ENCODE assay signal across 28 mouse cellular contexts in genomic region chr2:65262251-65262650, GRCm38 (mm10). TPM values are rescaled to one million over a fixed set of nuclear protein-coding genes. Genes with fewer than 3 reads are reported as not detected.
DNase-seq lines count a peak whose midpoint lies in the region; ATAC-seq and TF ChIP-seq lines count a peak whose summit lies in the region.
"Had no signal": no experiment of that assay in that cellular context is flagged by ENCODE, and none has a peak within 500 bp of the region (broad histone marks: within the 10 kb centered on the region; RNA-seq: fewer than 3 reads in every experiment).

No protein-coding gene starts in this region.

- no peaks in the 10 kb centered on the region for H3K27me3 ChIP-seq in intestine, postnatal 0 days (replicated peaks; ENCODE audit: control insufficient read depth, insufficient read depth, low read length)
- no peaks in the 10 kb centered on the region for H3K27me3 ChIP-seq in intestine, embryonic 15.5 days (replicated peaks)
- H3K27me3 ChIP-seq in liver, adult 2 months (ENCODE audit: control insufficient read depth, insufficient read depth, low read length) = no peaks in the 10 kb centered on the region
- no peaks in the 10 kb centered on the region for H3K27me3 ChIP-seq in liver, embryonic 11.5 days (replicated peaks; ENCODE audit: control insufficient read depth, insufficient read depth, low read length)
- H3K27me3 ChIP-seq in stomach, postnatal 0 days (ENCODE audit: control insufficient read depth, insufficient read depth, low read length) = no peaks in the 10 kb centered on the region
- H3K27me3 ChIP-seq: embryonic facial prominence, embryonic 12.5 days; limb, embryonic 15.5 days; liver, embryonic 15.5 days; lung, embryonic 15.5 days; midbrain, embryonic 15.5 days; neural tube, embryonic 15.5 days had no signal

- H3K4me3 ChIP-seq in intestine, postnatal 0 days (ENCODE audit: low read depth, low read length) = no peak overlapping the region
- H3K4me3 ChIP-seq in intestine, embryonic 15.5 days (replicated peaks) = no peak overlapping the region
- H3K4me3 ChIP-seq in liver, adult 2 months (ENCODE audit: insufficient read depth, low read depth, low read length) = no peak overlapping the region
- no peak overlapping the region for H3K4me3 ChIP-seq in liver, embryonic 11.5 days (ENCODE audit: low read depth, low read length)
- H3K4me3 ChIP-seq in stomach, postnatal 0 days (ENCODE audit: low read depth, low read length) = no peak overlapping the region
- H3K4me3 ChIP-seq: embryonic facial prominence, embryonic 12.5 days; limb, embryonic 10.5 days; limb, embryonic 15.5 days; liver, embryonic 15.5 days; lung, embryonic 15.5 days; midbrain, embryonic 10.5 days; midbrain, embryonic 15.5 days; neural tube, embryonic 15.5 days had no signal

- H3K79me2 ChIP-seq in liver, adult 2 months (ENCODE audit: control insufficient read depth, insufficient read depth, low read length) = no peaks in the 10 kb centered on the region

- no peak for ATAC-seq in intestine, postnatal 0 days
- no peak for ATAC-seq in intestine, embryonic 15.5 days
- no peak for ATAC-seq in liver, embryonic 11.5 days (replicated peaks; ENCODE audit: low FRiP score)
- ATAC-seq in stomach, postnatal 0 days (ENCODE audit: low FRiP score, low TSS enrichment) = no peak
- ATAC-seq: forebrain, embryonic 14.5 days; midbrain, embryonic 15.5 days had no signal

- 59% methylated on average over 4 of the region's 4 CpGs for WGBS in intestine, postnatal 0 days
- WGBS in intestine, embryonic 15.5 days = 70% methylated on average over 4 of the region's 4 CpGs
- 16% methylated on average over 4 of the region's 4 CpGs for WGBS in liver, adult 2 months
- 76% methylated on average over 4 of the region's 4 CpGs for WGBS in liver, embryonic 11.5 days
- WGBS in stomach, postnatal 0 days = 58% methylated on average over 4 of the region's 4 CpGs

- H3K4me2 ChIP-seq in intestine, postnatal 0 days (replicated peaks; ENCODE audit: low read depth) = no peak overlapping the region
- H3K4me2 ChIP-seq in intestine, embryonic 15.5 days (replicated peaks) = no peak overlapping the region
- H3K4me2 ChIP-seq in liver, embryonic 11.5 days = no peak overlapping the region
- no peak overlapping the region for H3K4me2 ChIP-seq in stomach, postnatal 0 days (replicated peaks; ENCODE audit: low read depth)
- H3K4me2 ChIP-seq: embryonic facial prominence, embryonic 12.5 days; heart, embryonic 11.5 days; hindbrain, embryonic 14.5 days; limb, embryonic 15.5 days; liver, embryonic 15.5 days; lung, embryonic 15.5 days; midbrain, embryonic 15.5 days; neural tube, embryonic 15.5 days had no signal

- H3K27ac ChIP-seq in intestine, postnatal 0 days (ENCODE audit: low read depth, low read length) = no peak overlapping the region
- H3K27ac ChIP-seq in intestine, embryonic 15.5 days = no peak overlapping the region
- no peak overlapping the region for H3K27ac ChIP-seq in liver, adult 2 months (replicated peaks; ENCODE audit: insufficient read depth, low read depth, low read length)
- no peak overlapping the region for H3K27ac ChIP-seq in liver, embryonic 11.5 days (ENCODE audit: low read depth, low read length)
- H3K27ac ChIP-seq in stomach, postnatal 0 days (replicated peaks) = no peak overlapping the region
- H3K27ac ChIP-seq: embryonic facial prominence, embryonic 12.5 days; hindbrain, embryonic 14.5 days; limb, embryonic 10.5 days; limb, embryonic 15.5 days; liver, embryonic 15.5 days; lung, embryonic 15.5 days; midbrain, embryonic 10.5 days; midbrain, embryonic 15.5 days; neural tube, embryonic 15.5 days had no signal

- no peaks in the 10 kb centered on the region for H3K9me3 ChIP-seq in intestine, postnatal 0 days (ENCODE audit: control insufficient read depth)
- H3K9me3 ChIP-seq in intestine, embryonic 15.5 days = no peaks in the 10 kb centered on the region
- no peaks in the 10 kb centered on the region for H3K9me3 ChIP-seq in liver, embryonic 11.5 days (ENCODE audit: control insufficient read depth, low read length)
- H3K9me3 ChIP-seq in stomach, postnatal 0 days (ENCODE audit: control insufficient read depth, low read length) = no peaks in the 10 kb centered on the region
- H3K9me3 ChIP-seq: embryonic facial prominence, embryonic 12.5 days; limb, embryonic 10.5 days; limb, embryonic 15.5 days; liver, embryonic 15.5 days; lung, embryonic 15.5 days; midbrain, embryonic 10.5 days; midbrain, embryonic 15.5 days; neural tube, embryonic 15.5 days had no signal

- no peak for TF ChIP-seq EP300 in stomach, postnatal 0 days (optimal IDR thresholded peaks at IDR 0.05)

- no peaks in the 10 kb centered on the region for H3K4me1 ChIP-seq in intestine, postnatal 0 days (replicated peaks; ENCODE audit: control insufficient read depth, insufficient read depth, low read length)
- H3K4me1 ChIP-seq in intestine, embryonic 15.5 days (replicated peaks) = no peaks in the 10 kb centered on the region
- H3K4me1 ChIP-seq in liver, adult 2 months (ENCODE audit: control insufficient read depth, insufficient read depth, low read length) = peaks cover 3% of the 10 kb centered on the region; the same call in 1 of the 2 replicates
- H3K4me1 ChIP-seq in liver, embryonic 11.5 days (replicated peaks; ENCODE audit: control insufficient read depth, insufficient read depth, low read length) = no peaks in the 10 kb centered on the region
- no peaks in the 10 kb centered on the region for H3K4me1 ChIP-seq in stomach, postnatal 0 days (replicated peaks; ENCODE audit: control insufficient read depth, insufficient read depth)
- H3K4me1 ChIP-seq: embryonic facial prominence, embryonic 12.5 days; limb, embryonic 10.5 days; limb, embryonic 15.5 days; liver, embryonic 15.5 days; lung, embryonic 15.5 days; midbrain, embryonic 10.5 days; midbrain, embryonic 15.5 days; neural tube, embryonic 15.5 days had no signal

- TF ChIP-seq CTCF in intestine, postnatal 0 days (IDR thresholded peaks at IDR 0.05; ENCODE audit: low read depth) = 0 out of 2 replicates have a peak, but pooled peaks have one; percentile 4
- peak; percentile 46 for TF ChIP-seq CTCF in liver, adult 2 months (IDR thresholded peaks at IDR 0.05; ENCODE audit: low read depth, low read length)
- 0 out of 2 replicates have a peak, but pooled peaks have one; percentile 4 for TF ChIP-seq CTCF in stomach, postnatal 0 days (IDR thresholded peaks at IDR 0.05; ENCODE audit: low read depth)

- no peak overlapping the region for H3K9ac ChIP-seq in intestine, postnatal 0 days (ENCODE audit: low read depth, low read length)
- no peak overlapping the region for H3K9ac ChIP-seq in intestine, embryonic 15.5 days
- no peak overlapping the region for H3K9ac ChIP-seq in liver, adult 2 months (ENCODE audit: low read depth, low read length)
- no peak overlapping the region for H3K9ac ChIP-seq in liver, embryonic 11.5 days (ENCODE audit: low read depth, low read length)
- H3K9ac ChIP-seq in stomach, postnatal 0 days (ENCODE audit: low read length) = no peak overlapping the region
- H3K9ac ChIP-seq: embryonic facial prominence, embryonic 12.5 days; hindbrain, embryonic 14.5 days; limb, embryonic 15.5 days; liver, embryonic 15.5 days; lung, embryonic 15.5 days; midbrain, embryonic 15.5 days; neural tube, embryonic 15.5 days had no signal

- H3K36me3 ChIP-seq in intestine, postnatal 0 days (ENCODE audit: control insufficient read depth, insufficient read depth) = no peaks in the 10 kb centered on the region
- H3K36me3 ChIP-seq in intestine, embryonic 15.5 days = no peaks in the 10 kb centered on the region
- H3K36me3 ChIP-seq in liver, adult 2 months (ENCODE audit: control insufficient read depth, insufficient read depth, low read length) = no peaks in the 10 kb centered on the region
- no peaks in the 10 kb centered on the region for H3K36me3 ChIP-seq in liver, embryonic 11.5 days (ENCODE audit: control insufficient read depth, insufficient read depth, low read length)
- H3K36me3 ChIP-seq in stomach, postnatal 0 days (ENCODE audit: control insufficient read depth, insufficient read depth, low read length) = no peaks in the 10 kb centered on the region
- H3K36me3 ChIP-seq: embryonic facial prominence, embryonic 12.5 days; limb, embryonic 10.5 days; limb, embryonic 15.5 days; liver, embryonic 15.5 days; lung, embryonic 15.5 days; midbrain, embryonic 10.5 days; midbrain, embryonic 15.5 days; neural tube, embryonic 15.5 days had no signal

- peak; percentile 92 for DNase-seq in liver, adult 2 months (ENCODE audit: extremely low read depth, low read depth, low spot score)
- DNase-seq in liver, embryonic 11.5 days (ENCODE audit: low spot score) = no peak
- DNase-seq in adrenal gland, postnatal 25 days = peak; percentile 19
- no peak for DNase-seq in stomach, postnatal 0 days (ENCODE audit: low spot score)
- DNase-seq: B cell, adult 2 months; cerebellum, adult 11 months; cerebellum, adult 9-10 months; cerebellum, postnatal 36 days; gastrocnemius, postnatal 14 days; heart, adult 11 months; heart, postnatal 4 days; kidney, postnatal 4 days; layer of hippocampus, adult 9-11 months; retina, postnatal 1 day; right cerebral cortex, postnatal 14 days had no signal

- no peak for TF ChIP-seq POLR2A in liver, adult 2 months (IDR thresholded peaks at IDR 0.05; ENCODE audit: extremely low read depth, insufficient read depth, low read length)

RNA-seq across cellular contexts. Expression of gene Cobll1, which starts 23.0 kb away (rescaled TPM):
- polyA plus RNA-seq in intestine, postnatal 0 days (2015; fragmentation: Nextera tagmentation; extraction: Ambion mirVana) = 14.2 and 17.3 TPM in 2 replicates
- polyA plus RNA-seq in intestine, embryonic 15.5 days (2015; fragmentation: Nextera tagmentation; extraction: Ambion mirVana) = 19.9 and 21.9 TPM in 2 replicates
- 13.6 and 16.0 TPM in 2 replicates for total RNA-seq in liver, adult 2 months (2014; rRNA removed)
- 9.4 and 10.0 TPM in 2 replicates for polyA plus RNA-seq in liver, adult 2 months (2012; rRNA removed)
- 5.8 and 6.4 TPM in 2 replicates for polyA plus RNA-seq in liver, embryonic 11.5 days (2014; fragmentation: Nextera tagmentation; extraction: Ambion mirVana)
- total RNA-seq in adrenal gland, postnatal 25 days (2021) = 274 and 367 TPM in 2 replicates
- polyA plus RNA-seq in stomach, postnatal 0 days (2015; fragmentation: Nextera tagmentation; extraction: Ambion mirVana) = 9.3 and 10.3 TPM in 2 replicates

Comparison
In these comparisons a context has a peak if more than half of its experiments do, and no peak if none do; other contexts are left out.
1. DNase-seq: peak in liver, adult 2 months (single experiment) and adrenal gland, postnatal 25 days (single experiment); none in liver, embryonic 11.5 days (single experiment) and stomach, postnatal 0 days (single experiment).
2. Peak in every context shown above with its lines, with median percentiles within 50 percentile points of each other: CTCF ChIP-seq.